Mouse (Mus musculus) neural tube, embryonic 13.5 days (tissue): ENCODE measurements around the gene Ap1m2. TPM values are rescaled to one million over a fixed set of nuclear protein-coding genes. Genes with fewer than 3 reads are reported as not detected.
"Not testable (repeated sequence)": the region's sequence is repeated elsewhere in the genome, so short reads cannot be mapped to it uniquely, and the experiment has no call there.

Source experiments
- ATAC-seq: fragments of 200-750 bp; cut with Nextera tagmentation; 2 replicates; pipeline ENCODE4 v1.8.0; 2017; ENCODE audit warnings: low read depth, mild to moderate bottlenecking, moderate TSS enrichment, moderate library complexity
- H3K27ac ChIP-seq: fragments of 300-500 bp; sonication (generic); replicated peaks from 2 replicates; pipeline ENCODE4 v1.5.1; 2015; ENCODE audit warnings: moderate library complexity, mild to moderate bottlenecking, inconsistent platforms
- H3K27me3 ChIP-seq: fragments of 300-500 bp; sonication (generic); 2 replicates; pipeline ENCODE4 v1.6.1; 2015; ENCODE audit warnings: mild to moderate bottlenecking, inconsistent platforms
- H3K36me3 ChIP-seq: fragments of 300-500 bp; sonication (generic); 2 replicates; pipeline ENCODE4 v1.6.1; 2015; ENCODE audit warnings: mild to moderate bottlenecking, inconsistent platforms
- H3K4me1 ChIP-seq: fragments of 300-500 bp; sonication (generic); replicated peaks from 2 replicates; pipeline ENCODE4 v1.6.1; 2015; ENCODE audit warnings: inconsistent platforms
- H3K4me2 ChIP-seq: fragments of 300-500 bp; sonication (generic); 2 replicates; pipeline ENCODE4 v1.6.1; 2015; ENCODE audit warnings: inconsistent platforms, mild to moderate bottlenecking, moderate library complexity
- H3K4me3 ChIP-seq: fragments of 300-500 bp; sonication (generic); 2 replicates; pipeline ENCODE4 v1.5.1; 2015; ENCODE audit warnings: mild to moderate bottlenecking, inconsistent platforms
- H3K9ac ChIP-seq: fragments of 300-500 bp; sonication (generic); 2 replicates; pipeline ENCODE4 v1.6.1; 2015; ENCODE audit warnings: moderate library complexity, mild to moderate bottlenecking, inconsistent platforms
- H3K9me3 ChIP-seq: fragments of 300-500 bp; sonication (generic); 2 replicates; pipeline ENCODE4 v1.6.1; 2016; ENCODE audit warnings: inconsistent platforms
- WGBS: fragments of 180-500 bp; shearing (Covaris S2); methylation state at CpG from one replicate; pipeline ENCODE4 v1.1.7; 2015; 5-methylcytosine and 5-hydroxymethylcytosine counted together
- polyA plus RNA-seq: library from polyadenylated mRNA; unstranded; fragments of >200 nt; fragmentation: Nextera tagmentation; extraction: Ambion mirVana; gene quantifications from 2 replicates; pipeline ENCODE4 v1.2.1, GENCODE M21; 2015

The Ap1m2 gene
- polyA plus RNA-seq, 1 experiment from 2014 or later: 0.89 TPM

DNA sequence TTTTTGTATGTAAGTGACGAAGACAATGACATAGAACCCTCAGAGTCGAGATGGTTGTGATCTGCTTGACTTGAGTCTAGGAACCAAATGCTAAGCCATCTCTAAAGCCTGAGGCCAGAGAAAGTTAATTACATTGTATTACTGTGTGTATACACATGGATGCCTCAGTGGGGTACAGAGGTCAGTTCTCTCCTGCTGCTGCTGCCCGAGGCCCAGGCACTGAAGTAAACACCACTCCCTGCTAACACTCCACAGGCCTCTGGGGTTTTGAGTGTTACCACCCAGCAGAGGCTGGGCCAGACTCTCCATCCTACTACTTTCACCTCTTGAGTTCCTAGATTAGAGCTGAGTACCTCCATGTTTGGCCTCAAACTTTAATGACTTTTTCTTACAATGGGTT lies 28.1 kb downstream of the Ap1m2 start:
- H3K4me1 ChIP-seq: peaks cover 25% of the 10 kb centered on the region
- H3K4me3 ChIP-seq: no peak overlapping the region
- ATAC-seq: no peak
- no peaks in the 10 kb centered on the region for H3K9me3 ChIP-seq
- no peak overlapping the region for H3K27ac ChIP-seq
- peaks cover 58% of the 10 kb centered on the region for H3K36me3 ChIP-seq
- 88% methylated on average over 3 of the region's 3 CpGs for WGBS
- H3K4me2 ChIP-seq: no peak overlapping the region
- H3K9ac ChIP-seq: no peak overlapping the region
- no peaks in the 10 kb centered on the region for H3K27me3 ChIP-seq

DNA sequence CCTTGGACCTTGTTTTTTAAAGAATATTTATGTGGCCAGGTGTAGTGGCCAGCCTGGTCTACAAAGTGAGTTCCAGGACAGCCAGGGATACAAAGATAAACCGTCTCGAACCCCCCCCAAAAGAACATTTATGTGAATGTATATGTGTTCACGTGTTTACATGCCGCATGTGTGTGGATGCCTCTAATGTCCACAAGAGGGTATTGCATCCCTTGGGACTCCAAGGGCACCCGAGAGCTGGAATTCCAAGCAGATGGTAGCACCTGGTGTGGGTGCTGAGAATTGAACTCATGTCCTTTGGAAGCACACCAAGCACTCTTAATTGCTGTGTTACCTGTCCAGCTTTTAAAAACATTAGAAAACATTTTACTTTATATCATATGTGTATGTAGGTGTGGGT lies 28.5 kb downstream of the Ap1m2 start:
- 90% methylated on average over 5 of the region's 5 CpGs for WGBS
- Histone ChIP-seq H3K9ac (no peak overlapping the region), H3K27me3 (no peaks in the 10 kb centered on the region), H3K27ac (no peak overlapping the region), H3K9me3 (no peaks in the 10 kb centered on the region), H3K4me3 (no peak overlapping the region), H3K4me2 (no peak overlapping the region), H3K4me1 (peaks cover 21% of the 10 kb centered on the region), H3K36me3 (peaks cover 62% of the 10 kb centered on the region)
- no peak for ATAC-seq

DNA sequence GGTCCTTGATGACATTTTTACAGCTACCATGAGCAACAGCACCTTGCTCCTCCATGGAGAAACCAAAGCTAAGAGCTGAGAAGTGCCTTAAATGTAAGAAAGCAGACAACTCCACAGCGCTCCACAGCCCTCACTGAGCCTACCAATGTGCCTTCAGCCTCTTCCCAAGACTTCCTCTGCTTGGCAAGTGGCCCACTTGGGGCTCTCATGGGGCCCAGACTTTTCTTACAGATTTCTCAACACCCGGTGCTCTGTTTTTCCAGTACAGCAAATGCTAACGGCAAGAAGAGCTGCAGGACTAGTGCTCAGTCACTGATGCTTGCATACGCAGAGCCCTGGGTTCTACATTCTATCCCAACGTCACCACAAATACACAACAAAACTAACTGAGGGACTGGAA lies 34.4 kb downstream of the Ap1m2 start:
- no peak for ATAC-seq

DNA sequence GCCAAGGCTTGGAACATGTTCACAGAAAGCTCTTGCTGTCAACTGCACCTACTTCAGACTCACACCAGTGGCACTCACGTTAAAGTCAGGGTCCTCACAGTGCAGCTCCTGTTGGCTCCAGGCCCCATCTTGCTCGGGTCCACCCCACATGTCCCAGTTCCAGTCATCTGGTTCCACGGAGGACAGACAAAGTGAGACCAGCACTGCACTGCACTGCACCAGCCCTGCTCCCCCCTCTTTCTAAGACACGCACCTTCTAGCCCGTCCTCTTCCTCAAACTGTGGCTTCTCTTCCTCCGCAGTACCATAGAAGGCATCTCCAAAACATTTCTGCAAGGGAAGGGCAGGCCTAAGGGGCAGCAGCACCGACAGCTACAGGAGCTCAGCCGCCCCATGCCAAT lies 35.8 kb downstream of the Ap1m2 start:
- Histone ChIP-seq H3K9ac (no peak overlapping the region), H3K4me3 (no peak overlapping the region), H3K27ac (no peak overlapping the region), H3K4me1 (no peaks in the 10 kb centered on the region), H3K27me3 (no peaks in the 10 kb centered on the region), H3K9me3 (no peaks in the 10 kb centered on the region), H3K4me2 (no peak overlapping the region), H3K36me3 (peaks cover 98% of the 10 kb centered on the region)
- no peak; the same call in 1 of the 2 replicates for ATAC-seq
- WGBS: 91% methylated on average over 8 of the region's 8 CpGs

More for the DNA sequence above, 34.4 kb downstream of the Ap1m2 start:
- peaks cover 97% of the 10 kb centered on the region for H3K36me3 ChIP-seq
- no peak overlapping the region for H3K4me3 ChIP-seq
- no peaks in the 10 kb centered on the region for H3K4me1 ChIP-seq
- H3K9ac ChIP-seq: no peak overlapping the region
- 94% methylated on average over 5 of the region's 5 CpGs for WGBS
- no peaks in the 10 kb centered on the region for H3K9me3 ChIP-seq
- H3K27me3 ChIP-seq: no peaks in the 10 kb centered on the region
- H3K27ac ChIP-seq: no peak overlapping the region
- no peak overlapping the region for H3K4me2 ChIP-seq

DNA sequence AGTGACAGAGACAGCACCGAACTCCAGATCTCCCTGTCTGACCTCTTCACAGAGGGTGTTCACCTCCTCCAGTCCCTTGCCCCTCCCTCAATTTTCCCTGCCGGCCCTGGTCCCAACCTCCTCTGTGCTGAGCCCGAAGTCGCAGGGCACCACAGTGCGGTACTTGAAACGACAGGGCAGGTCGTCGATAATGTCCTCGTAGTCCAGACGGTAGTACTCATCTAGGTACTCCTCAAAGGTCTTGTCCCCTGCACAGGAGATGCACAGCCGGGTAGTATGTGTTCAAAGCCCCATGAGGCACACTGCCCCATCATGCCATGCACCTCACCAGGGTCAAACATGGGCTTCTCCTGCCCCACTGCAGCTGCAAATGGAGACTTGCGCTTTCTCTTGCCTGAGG lies 36.4 kb downstream of the Ap1m2 start:
- H3K36me3 ChIP-seq: peaks cover 98% of the 10 kb centered on the region
- 89% methylated on average over 12 of the region's 12 CpGs for WGBS
- H3K4me2 ChIP-seq: no peak overlapping the region
- no peak overlapping the region for H3K9ac ChIP-seq
- no peak overlapping the region for H3K4me3 ChIP-seq
- no peak overlapping the region for H3K27ac ChIP-seq
- no peaks in the 10 kb centered on the region for H3K27me3 ChIP-seq
- no peaks in the 10 kb centered on the region for H3K9me3 ChIP-seq
- H3K4me1 ChIP-seq: no peaks in the 10 kb centered on the region
- no peak for ATAC-seq

DNA sequence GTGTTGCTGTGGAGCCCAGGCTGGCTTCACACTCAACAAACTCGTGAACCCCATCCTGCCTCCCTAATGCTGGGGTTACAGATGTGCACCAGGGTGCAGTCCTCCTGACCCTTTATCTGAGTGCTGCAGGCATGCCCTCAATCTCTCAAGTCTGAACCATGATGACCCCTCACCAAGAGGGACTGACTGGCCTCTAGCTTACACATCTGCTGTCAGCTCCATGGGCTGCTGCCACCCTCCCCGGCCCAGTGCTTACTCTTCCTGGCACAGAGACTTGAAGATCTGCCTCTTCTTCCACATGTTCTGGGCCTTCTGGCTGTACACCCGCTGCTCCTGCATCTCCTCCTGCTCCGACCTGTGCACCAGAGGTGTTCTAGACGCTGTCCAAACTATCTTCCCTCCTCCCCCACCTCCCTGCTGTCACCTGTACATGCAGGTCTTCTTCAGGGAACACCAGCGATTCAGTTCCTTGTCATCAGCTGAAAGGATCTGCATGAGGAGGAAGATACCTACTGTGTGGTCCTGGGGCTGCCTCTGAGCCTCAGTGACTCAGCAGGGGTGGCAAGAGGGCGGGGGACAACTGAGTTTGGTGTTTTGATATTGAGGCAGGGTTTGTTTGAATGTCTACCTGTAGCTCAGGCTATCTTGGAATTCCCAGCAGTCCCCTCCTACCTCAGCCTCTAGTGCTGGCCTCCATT lies 37.0 kb downstream of the Ap1m2 start:
- Histone ChIP-seq H3K27me3 (no peaks in the 10 kb centered on the region), H3K27ac (no peak overlapping the region), H3K9ac (no peak overlapping the region), H3K4me2 (no peak overlapping the region), H3K4me1 (no peaks in the 10 kb centered on the region), H3K9me3 (no peaks in the 10 kb centered on the region), H3K4me3 (no peak overlapping the region), H3K36me3 (peaks cover 99% of the 10 kb centered on the region)
- ATAC-seq: no peak
- WGBS: 88% methylated on average over 7 of the region's 7 CpGs

DNA sequence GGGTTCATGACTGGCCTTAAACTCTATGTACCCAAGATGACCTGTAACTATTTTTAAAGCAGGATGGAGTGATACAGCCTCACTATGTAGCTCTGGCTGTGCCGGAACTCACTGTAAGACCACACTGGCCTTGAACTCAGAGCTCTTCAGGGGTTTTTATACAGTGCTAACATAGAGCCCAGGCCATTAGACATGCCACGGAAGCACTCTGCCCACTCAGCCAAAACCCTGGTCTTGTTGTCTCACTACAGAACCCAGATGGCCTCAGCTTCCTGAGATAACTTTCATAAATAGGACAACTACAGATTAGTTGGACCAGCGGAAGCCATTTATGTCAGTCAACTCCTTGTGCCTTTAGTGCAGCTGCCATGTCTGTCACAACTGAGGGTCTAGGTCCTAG lies 37.8 kb downstream of the Ap1m2 start:
- Histone ChIP-seq H3K9ac (no peak overlapping the region), H3K4me2 (no peak overlapping the region), H3K9me3 (no peaks in the 10 kb centered on the region), H3K4me1 (no peaks in the 10 kb centered on the region), H3K27me3 (no peaks in the 10 kb centered on the region), H3K4me3 (no peak overlapping the region), H3K27ac (no peak overlapping the region), H3K36me3 (peaks cover 98% of the 10 kb centered on the region)
- ATAC-seq: no peak
- WGBS: 97% methylated on average over 3 of the region's 3 CpGs

DNA sequence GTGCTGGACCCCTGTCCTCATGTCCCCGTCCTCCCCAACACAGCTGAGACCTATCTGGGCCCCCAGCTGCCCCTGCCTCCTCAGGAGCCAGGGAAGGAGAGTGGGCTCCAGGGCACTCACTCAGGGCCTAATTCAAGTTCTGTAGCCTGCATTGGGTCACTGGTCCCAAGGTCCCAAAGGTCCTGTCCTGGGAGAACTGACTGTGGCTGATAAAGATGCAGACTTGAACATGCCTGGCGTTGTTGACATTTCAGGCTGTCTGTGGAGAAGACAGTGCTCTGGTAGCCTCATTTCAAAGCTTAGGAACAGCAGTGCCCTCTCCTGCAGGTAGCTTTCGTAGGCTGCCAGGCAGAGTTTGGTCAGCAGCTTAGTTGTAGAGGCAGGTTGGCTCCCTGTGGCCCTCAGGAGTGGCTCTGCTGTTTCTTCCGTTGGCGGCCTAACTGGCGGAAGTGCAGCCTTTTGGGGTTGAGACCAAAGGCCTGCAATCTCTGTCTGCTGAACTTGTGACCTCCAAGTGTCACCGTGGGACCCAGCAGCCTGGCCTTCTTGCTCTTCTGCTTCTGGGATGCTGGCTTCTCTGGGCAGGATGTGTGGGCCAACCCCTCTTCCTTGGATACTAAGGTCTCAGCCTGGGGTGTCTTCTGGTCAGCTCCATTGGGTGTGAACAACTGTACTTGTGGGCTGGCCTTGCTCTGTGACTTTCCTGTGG lies 38.5 kb downstream of the Ap1m2 start:
- WGBS: 87% methylated on average over 7 of the region's 7 CpGs
- Histone ChIP-seq H3K36me3 (peaks cover 98% of the 10 kb centered on the region), H3K4me2 (no peak overlapping the region), H3K27ac (no peak overlapping the region), H3K9me3 (no peaks in the 10 kb centered on the region), H3K9ac (no peak overlapping the region), H3K27me3 (no peaks in the 10 kb centered on the region), H3K4me1 (no peaks in the 10 kb centered on the region), H3K4me3 (no peak overlapping the region)
- ATAC-seq: no peak

DNA sequence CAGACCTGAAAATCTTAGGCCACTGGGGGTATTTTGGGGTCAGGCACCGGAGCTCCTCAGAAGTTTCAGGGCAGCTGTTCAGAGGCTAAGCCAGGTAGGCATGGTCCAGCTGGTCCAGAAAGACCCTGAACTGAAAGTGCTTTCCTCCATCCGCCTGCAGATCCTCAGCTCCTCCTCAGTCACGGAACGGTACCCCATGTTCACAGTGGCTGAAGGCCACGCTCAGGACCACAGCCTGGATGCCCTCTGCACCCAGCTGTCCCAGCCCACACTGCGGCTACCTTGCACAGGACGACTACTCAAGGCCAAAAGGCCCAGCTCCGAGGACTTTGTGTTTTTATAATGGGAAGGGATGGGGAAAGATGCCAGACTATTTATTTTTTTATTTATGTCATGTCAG lies 39.0 kb downstream of the Ap1m2 start:
- 88% methylated on average over 8 of the region's 8 CpGs for WGBS
- H3K9ac ChIP-seq: no peak overlapping the region
- H3K36me3 ChIP-seq: peaks cover 98% of the 10 kb centered on the region
- H3K27me3 ChIP-seq: no peaks in the 10 kb centered on the region
- H3K4me2 ChIP-seq: no peak overlapping the region
- no peaks in the 10 kb centered on the region for H3K4me1 ChIP-seq
- no peak for ATAC-seq
- H3K4me3 ChIP-seq: no peak overlapping the region
- no peak overlapping the region for H3K27ac ChIP-seq
- H3K9me3 ChIP-seq: no peaks in the 10 kb centered on the region

DNA sequence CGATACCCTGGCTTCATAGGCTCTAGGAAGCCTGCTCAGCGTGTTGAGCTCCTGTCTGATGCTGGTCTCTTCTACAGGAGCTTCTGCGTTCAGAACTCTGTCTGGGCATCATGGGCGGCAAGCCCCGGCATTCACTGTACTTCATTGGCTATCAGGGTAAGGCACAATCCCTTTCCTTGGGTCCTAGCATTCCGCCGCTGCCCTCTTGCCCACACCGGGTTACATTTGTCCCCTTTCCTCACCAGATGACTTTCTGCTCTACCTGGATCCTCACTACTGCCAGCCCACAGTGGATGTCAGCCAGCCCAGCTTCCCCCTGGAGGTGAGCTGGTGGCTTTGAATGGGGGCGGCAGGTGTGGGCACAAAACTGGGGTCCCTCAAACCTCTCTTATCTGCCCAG lies 39.7 kb downstream of the Ap1m2 start:
- H3K9me3 ChIP-seq: no peaks in the 10 kb centered on the region
- peaks cover 96% of the 10 kb centered on the region for H3K36me3 ChIP-seq
- no peak overlapping the region for H3K9ac ChIP-seq
- no peak overlapping the region for H3K27ac ChIP-seq
- H3K4me1 ChIP-seq: no peaks in the 10 kb centered on the region; the same call in 1 of the 2 replicates
- no peaks in the 10 kb centered on the region for H3K27me3 ChIP-seq
- H3K4me3 ChIP-seq: no peak overlapping the region
- H3K4me2 ChIP-seq: no peak overlapping the region
- ATAC-seq: no peak
- WGBS: 91% methylated on average over 9 of the region's 9 CpGs

DNA sequence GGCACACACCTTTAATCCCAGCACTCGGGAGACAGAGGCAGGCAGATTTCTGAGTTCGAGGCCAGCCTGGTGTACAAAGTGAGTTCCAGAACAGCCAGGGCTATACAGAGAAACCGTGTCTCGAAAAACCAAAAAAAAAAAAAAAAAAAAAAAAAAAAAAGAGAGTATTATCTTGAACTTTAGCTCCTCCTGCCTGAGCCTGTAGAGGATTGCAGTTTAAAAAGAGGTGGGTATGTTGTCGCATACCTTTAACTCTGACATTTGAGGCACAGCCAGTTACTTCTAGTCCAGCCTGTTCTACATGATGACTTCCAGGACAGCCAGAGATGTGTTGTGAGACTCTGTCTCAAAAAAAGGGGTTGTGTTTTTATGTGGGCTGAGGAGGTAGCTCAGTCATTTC lies 42.5 kb downstream of the Ap1m2 start:
- H3K9me3 ChIP-seq, H3K4me2 ChIP-seq, H3K9ac ChIP-seq, H3K27ac ChIP-seq, ATAC-seq, H3K27me3 ChIP-seq, H3K4me3 ChIP-seq: not testable (repeated sequence)
- WGBS: 83% methylated on average over 5 of the region's 5 CpGs
- H3K4me1 ChIP-seq: peaks cover 17% of the 10 kb centered on the region
- H3K36me3 ChIP-seq: peaks cover 74% of the 10 kb centered on the region

DNA sequence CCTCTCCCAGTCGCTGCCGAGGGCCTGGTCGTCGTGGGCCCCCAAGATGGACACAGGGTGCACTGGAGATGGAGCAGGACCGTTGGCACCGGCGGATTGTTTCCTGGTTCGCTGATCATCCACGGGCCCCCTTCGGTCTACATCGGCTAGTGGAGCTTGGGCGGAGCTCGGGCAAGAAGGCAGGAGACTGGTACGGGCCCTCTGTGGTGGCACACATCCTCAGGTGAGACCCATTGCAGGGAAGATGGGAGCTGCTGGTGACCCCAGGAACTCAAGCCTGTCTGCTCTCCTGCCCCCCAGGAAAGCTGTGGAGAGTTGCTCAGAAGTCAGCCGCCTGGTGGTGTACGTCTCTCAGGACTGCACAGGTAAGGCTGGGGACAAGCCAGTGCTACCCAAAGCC lies 43.8 kb downstream of the Ap1m2 start:
- Histone ChIP-seq H3K9ac (no peak overlapping the region), H3K36me3 (peaks cover 61% of the 10 kb centered on the region)

DNA sequence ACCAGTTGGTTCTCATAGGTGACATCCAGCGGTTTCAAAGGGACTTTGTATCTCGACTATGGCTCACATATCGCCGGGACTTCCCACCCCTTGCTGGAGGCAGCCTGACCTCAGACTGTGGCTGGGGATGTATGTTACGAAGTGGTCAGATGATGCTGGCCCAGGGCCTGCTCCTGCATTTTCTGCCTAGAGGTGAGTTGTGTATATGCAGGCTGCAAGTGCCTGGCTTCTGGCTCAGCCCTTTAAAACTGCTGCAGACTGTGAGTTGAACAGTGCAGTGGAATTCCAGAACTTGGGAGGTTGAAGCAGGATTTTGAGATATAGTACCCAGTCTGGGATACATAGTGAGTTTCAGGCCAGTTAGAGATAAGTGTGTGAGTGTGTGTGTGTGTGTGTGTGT lies 45.2 kb downstream of the Ap1m2 start:
- no peak for ATAC-seq
- peak overlapping the region; percentile 83 for H3K4me2 ChIP-seq
- no peak overlapping the region for H3K27ac ChIP-seq
- peaks cover 20% of the 10 kb centered on the region for H3K4me1 ChIP-seq
- WGBS: 85% methylated on average over 5 of the region's 5 CpGs
- no peak overlapping the region for H3K4me3 ChIP-seq
- H3K36me3 ChIP-seq: peaks cover 47% of the 10 kb centered on the region
- H3K9me3 ChIP-seq: no peaks in the 10 kb centered on the region
- H3K9ac ChIP-seq: peak overlapping the region; percentile 79
- H3K27me3 ChIP-seq: no peaks in the 10 kb centered on the region

More for the DNA sequence above, 43.8 kb downstream of the Ap1m2 start:
- WGBS: 95% methylated on average over 16 of the region's 16 CpGs
- H3K27ac ChIP-seq: no peak overlapping the region
- ATAC-seq: no peak
- no peak overlapping the region for H3K4me3 ChIP-seq
- H3K27me3 ChIP-seq: no peaks in the 10 kb centered on the region
- no peak overlapping the region for H3K4me2 ChIP-seq
- H3K4me1 ChIP-seq: peaks cover 20% of the 10 kb centered on the region
- no peaks in the 10 kb centered on the region for H3K9me3 ChIP-seq
